Mouse (Mus musculus): ENCODE data around the gene Tbcel.

Gene Tbcel

GRCm38 (mm10) chr9:42507709-42508108 lies at the start of gene Tbcel:
TSS of gene Tbcel (minus strand) at chr9:42507809.
- DNase-seq, result no peak

- DNase-seq, result no peak
These were observed 47.6 kb upstream of the Tbcel start for GRCm38 (mm10) chr9:42555186-42555585.

- DNase-seq, result peak in 1 of 2 experiments; percentile 39
These were observed 42.5 kb upstream of the Tbcel start for GRCm38 (mm10) chr9:42550116-42550515.

GRCm38 (mm10) chr9:42548981-42549380 lies 41.4 kb upstream of the Tbcel start:
- no peak for DNase-seq

GRCm38 (mm10) chr9:42544521-42544920 lies 36.9 kb upstream of the Tbcel start:
- no peak for DNase-seq

- no peak for DNase-seq
These were observed 25.9 kb upstream of the Tbcel start for GRCm38 (mm10) chr9:42533491-42533890.

- no peak for DNase-seq
These were observed 25.4 kb upstream of the Tbcel start for GRCm38 (mm10) chr9:42533041-42533440.

GRCm38 (mm10) chr9:42531951-42532350 lies 24.3 kb upstream of the Tbcel start:
- no peak for DNase-seq

- DNase-seq, result no peak
These were observed 22.9 kb upstream of the Tbcel start for GRCm38 (mm10) chr9:42530221-42531152.

- DNase-seq, result peak in 1 of 2 experiments; percentile 1
These were observed 13.0 kb upstream of the Tbcel start for GRCm38 (mm10) chr9:42520587-42521084.

- no peak for DNase-seq
These were observed 10.6 kb upstream of the Tbcel start for GRCm38 (mm10) chr9:42518163-42518562.

- no peak for DNase-seq
These were observed 5.5 kb upstream of the Tbcel start for GRCm38 (mm10) chr9:42513159-42513558.

GRCm38 (mm10) chr9:42512312-42512711 lies 4.7 kb upstream of the Tbcel start:
- DNase-seq, result no peak

- no peak for DNase-seq
These were observed 626 bp upstream of the Tbcel start for GRCm38 (mm10) chr9:42508235-42508634.

GRCm38 (mm10) chr9:42507022-42507421 lies 587 bp downstream of the Tbcel start:
- DNase-seq, result no peak

- no peak for DNase-seq
These were observed 2.6 kb downstream of the Tbcel start for GRCm38 (mm10) chr9:42504971-42505510.

- no peak for DNase-seq
These were observed 3.0 kb downstream of the Tbcel start for GRCm38 (mm10) chr9:42504559-42504958.

GRCm38 (mm10) chr9:42503709-42504108 lies 3.9 kb downstream of the Tbcel start:
- no peak for DNase-seq

GRCm38 (mm10) chr9:42496296-42496695 lies 11.3 kb downstream of the Tbcel start:
- DNase-seq, result no peak

- no peak for DNase-seq
These were observed 15.8 kb downstream of the Tbcel start for GRCm38 (mm10) chr9:42491780-42492179.

- no peak for DNase-seq
These were observed 16.8 kb downstream of the Tbcel start for GRCm38 (mm10) chr9:42490589-42491382.

- DNase-seq, result no peak
These were observed 19.5 kb downstream of the Tbcel start for GRCm38 (mm10) chr9:42488071-42488470.

GRCm38 (mm10) chr9:42486913-42487312 lies 20.7 kb downstream of the Tbcel start:
- no peak for DNase-seq
